Mouse (Mus musculus): ENCODE measurements around the gene Fcamr.

Fcamr gene

GRCm38 (mm10) chr1:130854819-130855218 lies 54.1 kb downstream of the Fcamr start:
- no peak for DNase-seq (ENCODE audit: low spot score)

DNA sequence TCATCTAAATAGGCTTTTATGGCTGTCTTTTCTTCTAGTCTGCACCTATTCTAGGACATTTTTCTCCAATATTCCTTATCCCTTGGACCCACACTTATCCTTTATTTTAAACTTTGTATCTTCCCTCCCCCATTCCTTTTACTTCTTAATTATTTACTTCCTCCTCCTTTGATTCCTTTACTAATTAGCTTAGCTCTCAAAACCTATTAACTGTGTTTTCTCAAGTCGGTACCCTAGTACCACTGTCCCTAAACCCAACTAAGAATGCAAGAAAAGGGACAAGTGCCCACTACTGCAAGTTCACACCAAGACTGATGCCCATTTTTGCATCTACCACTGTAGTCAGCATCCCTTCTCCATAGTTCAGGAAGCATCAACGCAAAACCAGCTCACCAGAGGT lies 55.0 kb downstream of the Fcamr start:
- no peak for DNase-seq (ENCODE audit: low spot score)

DNA sequence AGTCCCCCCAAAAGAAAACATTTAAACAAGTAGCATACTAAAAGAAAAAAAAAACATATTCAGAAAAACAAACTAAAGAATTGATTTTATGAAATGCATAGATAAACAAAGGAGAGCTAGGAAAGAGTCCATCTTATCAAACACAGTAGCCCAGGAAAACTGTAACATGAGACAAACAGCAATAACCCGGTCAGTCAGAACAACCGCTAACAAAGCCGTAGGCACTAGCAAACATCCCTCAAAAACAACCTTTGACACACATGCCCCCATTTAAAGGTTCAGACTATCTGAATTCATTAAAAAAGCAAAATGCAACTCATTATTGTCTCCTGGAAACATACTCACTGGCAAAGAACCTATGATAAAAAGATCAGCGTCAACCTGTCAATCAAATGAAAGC lies 56.8 kb downstream of the Fcamr start:
- no peak for DNase-seq (ENCODE audit: low spot score)

DNA sequence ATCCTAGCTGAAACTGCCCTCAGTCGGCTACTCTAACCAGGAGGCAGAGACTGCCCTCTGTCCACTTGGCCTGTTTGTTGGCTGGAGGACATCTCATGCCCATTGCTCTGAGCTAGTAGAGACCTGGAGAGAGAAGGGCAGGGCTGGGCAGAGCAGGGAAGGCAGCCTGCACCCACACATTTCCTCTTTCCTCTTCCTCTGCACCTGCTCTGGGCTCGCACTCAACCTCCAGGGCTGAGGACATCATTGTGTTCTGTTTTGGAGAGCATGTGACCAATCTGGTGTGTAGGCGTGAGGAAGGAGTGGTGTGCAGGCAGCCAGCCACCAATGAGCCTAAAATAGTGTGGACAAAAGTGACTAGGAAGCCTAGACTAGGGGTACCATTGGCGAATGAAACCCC lies 63.5 kb downstream of the Fcamr start:
- DNase-seq (ENCODE audit: low spot score): no peak
